Mouse (Mus musculus) embryonic facial prominence, embryonic 10.5 days (tissue): ENCODE data around the gene Dscam. TPM values are rescaled to one million over a fixed set of nuclear protein-coding genes. Genes with fewer than 3 reads are reported as not detected.

Source experiments
- DNase-seq: peaks from one replicate; pipeline ENCODE4 v3.0.0-alpha.2; 2017; ENCODE audit warnings: low spot score
- H3K27ac ChIP-seq: fragments of 300-500 bp; sonication (generic); replicated peaks from 2 replicates; pipeline ENCODE4 v1.5.1; 2016; ENCODE audit warnings: mild to moderate bottlenecking
- H3K27me3 ChIP-seq: fragments of 300-500 bp; sonication (generic); replicated peaks from 2 replicates; pipeline ENCODE4 v1.6.1; 2016; ENCODE audit warnings: low read depth, mild to moderate bottlenecking; ENCODE audit not compliant: poor library complexity, severe bottlenecking
- H3K36me3 ChIP-seq: fragments of 300-500 bp; sonication (generic); replicated peaks from 2 replicates; pipeline ENCODE4 v1.6.1; 2016; ENCODE audit warnings: mild to moderate bottlenecking, moderate library complexity
- H3K4me1 ChIP-seq: fragments of 300-500 bp; sonication (generic); 2 replicates; pipeline ENCODE4 v1.6.1; 2016
- H3K4me3 ChIP-seq: fragments of 300-500 bp; sonication (generic); 2 replicates; pipeline ENCODE4 v1.5.1; 2016; ENCODE audit warnings: mild to moderate bottlenecking, moderate library complexity
- H3K9me3 ChIP-seq: fragments of 300-500 bp; sonication (generic); 2 replicates; pipeline ENCODE4 v1.6.1; 2016; ENCODE audit warnings: mild to moderate bottlenecking
- WGBS: fragments of 180-500 bp; shearing (Covaris S2); methylation state at CpG from one replicate; pipeline ENCODE4 v1.1.7; 2016; 5-methylcytosine and 5-hydroxymethylcytosine counted together
- polyA plus RNA-seq: library from polyadenylated mRNA; unstranded; fragments of >200 nt; fragmentation: Nextera tagmentation; extraction: Ambion mirVana; gene quantifications from 2 replicates; pipeline ENCODE4 v1.2.1, GENCODE M21; 2016

The Dscam gene
- polyA plus RNA-seq, 1 experiment from 2014 or later, result 0.25 TPM

GRCm38 (mm10) chr16:97168030-97168429 lies 2.5 kb downstream of the Dscam start:
- 88% methylated on average over 1 of the region's 1 CpGs for WGBS
- H3K27me3 ChIP-seq, result peaks cover 85% of the 10 kb centered on the region

GRCm38 (mm10) chr16:97166166-97166565 lies 4.4 kb downstream of the Dscam start:
- 51% methylated on average over 2 of the region's 2 CpGs for WGBS
- Histone ChIP-seq H3K36me3 (no peaks in the 10 kb centered on the region), H3K4me3 (peak overlapping the region; percentile 57), H3K27me3 (peaks cover 72% of the 10 kb centered on the region), H3K27ac (no peak overlapping the region), H3K9me3 (no peaks in the 10 kb centered on the region), H3K4me1 (peaks cover 22% of the 10 kb centered on the region)
- no peak for DNase-seq

More at GRCm38 (mm10) chr16:97168030-97168429, 2.5 kb downstream of the Dscam start:
- H3K4me3 ChIP-seq, result no peak overlapping the region
- no peak for DNase-seq
- H3K9me3 ChIP-seq, result no peaks in the 10 kb centered on the region
- H3K4me1 ChIP-seq, result peaks cover 22% of the 10 kb centered on the region
- no peak overlapping the region for H3K27ac ChIP-seq
- no peaks in the 10 kb centered on the region for H3K36me3 ChIP-seq

- DNase-seq, result peak; percentile 70
- H3K4me3 ChIP-seq, result peak overlapping the region; percentile 57
- H3K9me3 ChIP-seq, result no peaks in the 10 kb centered on the region
- H3K27me3 ChIP-seq, result peaks cover 66% of the 10 kb centered on the region
- 2% methylated on average over 21 of the region's 21 CpGs for WGBS
- H3K27ac ChIP-seq, result no peak overlapping the region
- H3K4me1 ChIP-seq, result peaks cover 19% of the 10 kb centered on the region
- H3K36me3 ChIP-seq, result no peaks in the 10 kb centered on the region
These were observed 5.0 kb downstream of the Dscam start for GRCm38 (mm10) chr16:97165444-97166121.

GRCm38 (mm10) chr16:97158279-97158678 lies 12.3 kb downstream of the Dscam start:
- no peak overlapping the region for H3K4me3 ChIP-seq
- 60% methylated on average over 4 of the region's 4 CpGs for WGBS
- no peak overlapping the region for H3K27ac ChIP-seq
- no peaks in the 10 kb centered on the region for H3K4me1 ChIP-seq
- no peaks in the 10 kb centered on the region for H3K9me3 ChIP-seq
- no peak for DNase-seq
- 0 out of 2 replicates have a peak, but pooled peaks cover 5% of the 10 kb centered on the region for H3K27me3 ChIP-seq
- no peaks in the 10 kb centered on the region for H3K36me3 ChIP-seq

GRCm38 (mm10) chr16:97144544-97145194 lies 25.9 kb downstream of the Dscam start:
- WGBS, result 74% methylated on average over 12 of the region's 12 CpGs
- Histone ChIP-seq H3K27me3 (no peaks in the 10 kb centered on the region), H3K4me1 (no peaks in the 10 kb centered on the region), H3K9me3 (no peaks in the 10 kb centered on the region), H3K27ac (no peak overlapping the region), H3K4me3 (no peak overlapping the region), H3K36me3 (no peaks in the 10 kb centered on the region)
- DNase-seq, result no peak

GRCm38 (mm10) chr16:97141943-97142342 lies 28.6 kb downstream of the Dscam start:
- Histone ChIP-seq H3K4me1 (no peaks in the 10 kb centered on the region), H3K4me3 (no peak overlapping the region), H3K27ac (no peak overlapping the region), H3K27me3 (no peaks in the 10 kb centered on the region), H3K9me3 (no peaks in the 10 kb centered on the region), H3K36me3 (no peaks in the 10 kb centered on the region)
- no peak for DNase-seq
- 89% methylated on average over 1 of the region's 1 CpGs for WGBS

GRCm38 (mm10) chr16:97135003-97135827 lies 35.3 kb downstream of the Dscam start:
- H3K4me1 ChIP-seq, result no peaks in the 10 kb centered on the region
- H3K27me3 ChIP-seq, result no peaks in the 10 kb centered on the region
- no peaks in the 10 kb centered on the region for H3K36me3 ChIP-seq
- H3K27ac ChIP-seq, result no peak overlapping the region
- no peak overlapping the region for H3K4me3 ChIP-seq
- H3K9me3 ChIP-seq, result no peaks in the 10 kb centered on the region
- DNase-seq, result no peak
- 85% methylated on average over 10 of the region's 10 CpGs for WGBS

- no peak overlapping the region for H3K4me3 ChIP-seq
- H3K9me3 ChIP-seq, result no peaks in the 10 kb centered on the region
- no peak for DNase-seq
- H3K36me3 ChIP-seq, result no peaks in the 10 kb centered on the region
- no peak overlapping the region for H3K27ac ChIP-seq
- H3K27me3 ChIP-seq, result no peaks in the 10 kb centered on the region
- 81% methylated on average over 2 of the region's 2 CpGs for WGBS
- no peaks in the 10 kb centered on the region for H3K4me1 ChIP-seq
These were observed 43.3 kb downstream of the Dscam start for GRCm38 (mm10) chr16:97127296-97127695.

GRCm38 (mm10) chr16:97110028-97110427 lies 60.5 kb downstream of the Dscam start:
- Histone ChIP-seq H3K36me3 (no peaks in the 10 kb centered on the region), H3K4me1 (no peaks in the 10 kb centered on the region), H3K27me3 (no peaks in the 10 kb centered on the region), H3K9me3 (no peaks in the 10 kb centered on the region), H3K4me3 (no peak overlapping the region), H3K27ac (no peak overlapping the region)
- no peak for DNase-seq
- 89% methylated on average over 4 of the region's 4 CpGs for WGBS

- H3K4me1 ChIP-seq, result no peaks in the 10 kb centered on the region
- no peak for DNase-seq
- no peak overlapping the region for H3K4me3 ChIP-seq
- WGBS, result 76% methylated on average over 2 of the region's 2 CpGs
- no peaks in the 10 kb centered on the region for H3K9me3 ChIP-seq
- H3K27me3 ChIP-seq, result no peaks in the 10 kb centered on the region
- no peaks in the 10 kb centered on the region for H3K36me3 ChIP-seq
- no peak overlapping the region for H3K27ac ChIP-seq
These were observed 65.3 kb downstream of the Dscam start for GRCm38 (mm10) chr16:97105266-97105665.

GRCm38 (mm10) chr16:97103046-97103445 lies 67.5 kb downstream of the Dscam start:
- 72% methylated on average over 2 of the region's 2 CpGs for WGBS
- Histone ChIP-seq H3K27ac (no peak overlapping the region), H3K36me3 (no peaks in the 10 kb centered on the region), H3K9me3 (no peaks in the 10 kb centered on the region), H3K4me3 (no peak overlapping the region), H3K27me3 (no peaks in the 10 kb centered on the region), H3K4me1 (no peaks in the 10 kb centered on the region)
- DNase-seq, result no peak

- Histone ChIP-seq H3K36me3 (no peaks in the 10 kb centered on the region), H3K4me3 (no peak overlapping the region), H3K4me1 (no peaks in the 10 kb centered on the region), H3K27ac (no peak overlapping the region), H3K27me3 (no peaks in the 10 kb centered on the region), H3K9me3 (no peaks in the 10 kb centered on the region)
- no peak for DNase-seq
- WGBS, result 76% methylated on average over 2 of the region's 2 CpGs
These were observed 70.5 kb downstream of the Dscam start for GRCm38 (mm10) chr16:97100091-97100490.
